20 mouse cellular contexts compared by ENCODE assay signal in the genomic region with DNA sequence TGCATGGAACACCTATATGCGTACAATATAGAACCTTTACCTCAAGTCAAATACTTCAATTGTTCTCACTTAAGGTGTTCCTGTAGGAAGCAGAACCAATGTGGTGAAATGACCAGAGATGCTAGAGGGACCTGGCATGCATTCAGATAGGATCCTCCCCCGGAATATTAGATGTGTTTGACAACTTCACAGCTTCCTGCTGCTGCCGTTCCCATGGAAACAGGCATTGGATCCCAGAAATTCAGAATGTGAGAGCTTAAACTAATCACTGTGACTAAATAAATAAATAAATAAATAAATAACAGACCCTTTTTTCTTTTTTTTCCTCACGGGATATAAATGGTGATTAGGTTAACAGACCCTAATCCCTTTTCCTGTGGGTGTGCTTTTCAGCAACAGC.
DNase-seq lines count a peak whose midpoint lies in the region; ATAC-seq and TF ChIP-seq lines count a peak whose summit lies in the region.
"Had no signal": no experiment of that assay in that cellular context is flagged by ENCODE, and none has a peak within 500 bp of the region (broad histone marks: within the 10 kb centered on the region; RNA-seq: fewer than 3 reads in every experiment).

No protein-coding gene starts in this region.

- no peaks in the 10 kb centered on the region for H3K27me3 ChIP-seq in forebrain, postnatal 0 days (ENCODE audit: insufficient read depth, low read length)
- no peaks in the 10 kb centered on the region for H3K27me3 ChIP-seq in forebrain, embryonic 16.5 days (replicated peaks; ENCODE audit: control insufficient read depth, insufficient read depth, low read length)
- H3K27me3 ChIP-seq in midbrain, embryonic 15.5 days (replicated peaks), result no peaks in the 10 kb centered on the region
- H3K27me3 ChIP-seq: kidney, embryonic 15.5 days; limb, embryonic 12.5 days; liver, embryonic 12.5 days; stomach, embryonic 15.5 days had no signal

- H3K9me3 ChIP-seq in forebrain, postnatal 0 days (ENCODE audit: low read length), result no peaks in the 10 kb centered on the region
- H3K9me3 ChIP-seq in forebrain, embryonic 16.5 days (ENCODE audit: control insufficient read depth, low read length), result no peaks in the 10 kb centered on the region
- H3K9me3 ChIP-seq in midbrain, embryonic 15.5 days, result no peaks in the 10 kb centered on the region
- H3K9me3 ChIP-seq: kidney, embryonic 15.5 days; limb, embryonic 12.5 days; liver, embryonic 12.5 days; stomach, embryonic 15.5 days had no signal

- 45% methylated on average over 4 of the region's 4 CpGs for WGBS in forebrain, postnatal 0 days
- WGBS in forebrain, embryonic 16.5 days, result 47% methylated on average over 4 of the region's 4 CpGs
- whole genome bisulfite sequencing in midbrain, embryonic 15.5 days, result 39% methylated on average over 4 of the region's 4 CpGs

- peak; percentile 32; the same call in 1 of the 2 replicates for ATAC-seq in forebrain, postnatal 0 days
- ATAC-seq in forebrain, embryonic 16.5 days, result no peak
- ATAC-seq in midbrain, embryonic 15.5 days (replicated peaks), result peak; percentile 72; the same call in 1 of the 2 replicates
- ATAC-seq: liver, embryonic 12.5 days had no signal

- no peak for TF ChIP-seq CTCF in forebrain, postnatal 0 days (IDR thresholded peaks at IDR 0.05; ENCODE audit: low read depth)

- H3K9ac ChIP-seq in forebrain, postnatal 0 days, result no peak overlapping the region
- no peak overlapping the region for H3K9ac ChIP-seq in forebrain, embryonic 16.5 days (replicated peaks; ENCODE audit: low read depth, low read length)
- H3K9ac ChIP-seq in midbrain, embryonic 15.5 days, result no peak overlapping the region
- H3K9ac ChIP-seq: kidney, embryonic 15.5 days; limb, embryonic 12.5 days; liver, embryonic 12.5 days; stomach, embryonic 15.5 days had no signal

- H3K27ac ChIP-seq in forebrain, postnatal 0 days (ENCODE audit: low read depth, low read length), result no peak overlapping the region
- H3K27ac ChIP-seq in forebrain, embryonic 16.5 days (ENCODE audit: low read length), result no peak overlapping the region
- H3K27ac ChIP-seq in midbrain, embryonic 15.5 days, result no peak overlapping the region
- H3K27ac ChIP-seq: kidney, embryonic 15.5 days; limb, embryonic 12.5 days; liver, embryonic 12.5 days; stomach, embryonic 15.5 days had no signal

- no peak overlapping the region for H3K4me3 ChIP-seq in forebrain, postnatal 0 days (ENCODE audit: low read depth, low read length)
- H3K4me3 ChIP-seq in forebrain, embryonic 16.5 days (replicated peaks; ENCODE audit: low read length), result no peak overlapping the region
- no peak overlapping the region for H3K4me3 ChIP-seq in midbrain, embryonic 15.5 days
- H3K4me3 ChIP-seq: kidney, embryonic 15.5 days; limb, embryonic 12.5 days; liver, embryonic 12.5 days; myocyte; stomach, embryonic 15.5 days had no signal

- DNase-seq in forebrain, postnatal 0 days, result peak; percentile 55
- DNase-seq in left cerebral cortex, postnatal 4 days, result peak; percentile 34
- no peak for DNase-seq in left cerebral cortex, adult 18-20 months (ENCODE audit: low spot score in 2 of 2)
- DNase-seq in mesoderm, embryonic 11.5 days (ENCODE audit: low read depth, low spot score), result peak; percentile 15
- no peak for DNase-seq in neural tube, embryonic 10.5 days (ENCODE audit: extremely low spot score, low spot score)
- no peak for DNase-seq in liver
- DNase-seq: adrenal gland, postnatal 10 days; cerebellum, adult 9-10 months; gastrocnemius, postnatal 36 days; kidney, adult 11 months; kidney, postnatal 36 days; lung, adult 18-20 months; thymus, postnatal 25 days had no signal

- no peak overlapping the region for H3K4me2 ChIP-seq in forebrain, postnatal 0 days (ENCODE audit: low read depth)
- H3K4me2 ChIP-seq in forebrain, embryonic 16.5 days (ENCODE audit: low read length), result no peak overlapping the region
- no peak overlapping the region for H3K4me2 ChIP-seq in midbrain, embryonic 15.5 days
- H3K4me2 ChIP-seq: kidney, embryonic 15.5 days; limb, embryonic 12.5 days; liver, embryonic 12.5 days; stomach, embryonic 15.5 days had no signal

- no peaks in the 10 kb centered on the region for H3K36me3 ChIP-seq in forebrain, postnatal 0 days (ENCODE audit: insufficient read depth)
- H3K36me3 ChIP-seq in forebrain, embryonic 16.5 days (ENCODE audit: control insufficient read depth, insufficient read depth), result no peaks in the 10 kb centered on the region
- H3K36me3 ChIP-seq in midbrain, embryonic 15.5 days (replicated peaks), result no peaks in the 10 kb centered on the region
- H3K36me3 ChIP-seq: kidney, embryonic 15.5 days; limb, embryonic 12.5 days; liver, embryonic 12.5 days; stomach, embryonic 15.5 days had no signal

- intact Hi-C loops in left cerebral cortex, postnatal 4 days (cut with DNase I), result no loop called here

- H3K4me1 ChIP-seq in forebrain, postnatal 0 days (ENCODE audit: insufficient read depth), result no peaks in the 10 kb centered on the region
- no peaks in the 10 kb centered on the region for H3K4me1 ChIP-seq in forebrain, embryonic 16.5 days (replicated peaks; ENCODE audit: control insufficient read depth, insufficient read depth, low read length)
- peaks cover 9% of the 10 kb centered on the region for H3K4me1 ChIP-seq in midbrain, embryonic 15.5 days
- H3K4me1 ChIP-seq: kidney, embryonic 15.5 days; limb, embryonic 12.5 days; liver, embryonic 12.5 days; stomach, embryonic 15.5 days had no signal

Comparison
In these comparisons a context has a peak if more than half of its experiments do, and no peak if none do; other contexts are left out.
1. DNase-seq: peak in forebrain, postnatal 0 days (single experiment), left cerebral cortex, postnatal 4 days (single experiment) and mesoderm, embryonic 11.5 days (single experiment); none in left cerebral cortex, adult 18-20 months (0 of 2), neural tube, embryonic 10.5 days (single experiment) and liver (single experiment).